Mouse (Mus musculus) neural tube, embryonic 13.5 days (tissue): ENCODE data around the gene Gm6034. TPM values are rescaled to one million over a fixed set of nuclear protein-coding genes. Genes with fewer than 3 reads are reported as not detected.
"Not testable (repeated sequence)": the region's sequence is repeated elsewhere in the genome, so short reads cannot be mapped to it uniquely, and the experiment has no call there.

Experiments used
- ATAC-seq: fragments of 200-750 bp; cut with Nextera tagmentation; 2 replicates; pipeline ENCODE4 v1.8.0; 2017; ENCODE audit warnings: low read depth, mild to moderate bottlenecking, moderate TSS enrichment, moderate library complexity
- H3K27ac ChIP-seq: fragments of 300-500 bp; sonication (generic); replicated peaks from 2 replicates; pipeline ENCODE4 v1.5.1; 2015; ENCODE audit warnings: moderate library complexity, mild to moderate bottlenecking, inconsistent platforms
- H3K27me3 ChIP-seq: fragments of 300-500 bp; sonication (generic); 2 replicates; pipeline ENCODE4 v1.6.1; 2015; ENCODE audit warnings: mild to moderate bottlenecking, inconsistent platforms
- H3K36me3 ChIP-seq: fragments of 300-500 bp; sonication (generic); 2 replicates; pipeline ENCODE4 v1.6.1; 2015; ENCODE audit warnings: mild to moderate bottlenecking, inconsistent platforms
- H3K4me1 ChIP-seq: fragments of 300-500 bp; sonication (generic); replicated peaks from 2 replicates; pipeline ENCODE4 v1.6.1; 2015; ENCODE audit warnings: inconsistent platforms
- H3K4me2 ChIP-seq: fragments of 300-500 bp; sonication (generic); 2 replicates; pipeline ENCODE4 v1.6.1; 2015; ENCODE audit warnings: inconsistent platforms, mild to moderate bottlenecking, moderate library complexity
- H3K4me3 ChIP-seq: fragments of 300-500 bp; sonication (generic); 2 replicates; pipeline ENCODE4 v1.5.1; 2015; ENCODE audit warnings: mild to moderate bottlenecking, inconsistent platforms
- H3K9ac ChIP-seq: fragments of 300-500 bp; sonication (generic); 2 replicates; pipeline ENCODE4 v1.6.1; 2015; ENCODE audit warnings: moderate library complexity, mild to moderate bottlenecking, inconsistent platforms
- H3K9me3 ChIP-seq: fragments of 300-500 bp; sonication (generic); 2 replicates; pipeline ENCODE4 v1.6.1; 2016; ENCODE audit warnings: inconsistent platforms
- WGBS: fragments of 180-500 bp; shearing (Covaris S2); methylation state at CpG from one replicate; pipeline ENCODE4 v1.1.7; 2015; 5-methylcytosine and 5-hydroxymethylcytosine counted together
- polyA plus RNA-seq: library from polyadenylated mRNA; unstranded; fragments of >200 nt; fragmentation: Nextera tagmentation; extraction: Ambion mirVana; gene quantifications from 2 replicates; pipeline ENCODE4 v1.2.1, GENCODE M21; 2015

Gene Gm6034
- polyA plus RNA-seq, 1 experiment from 2014 or later = not detected

GRCm38 (mm10) chr17:36003331-36003730 lies 39.4 kb upstream of the Gm6034 start:
- Histone ChIP-seq H3K9ac (no peak overlapping the region), H3K27me3 (no peaks in the 10 kb centered on the region), H3K4me1 (0 out of 2 replicates have a peak, but pooled peaks cover 6% of the 10 kb centered on the region), H3K27ac (no peak overlapping the region), H3K36me3 (peaks cover 12% of the 10 kb centered on the region; the same call in 1 of the 2 replicates), H3K9me3 (no peaks in the 10 kb centered on the region), H3K4me3 (no peak overlapping the region), H3K4me2 (no peak overlapping the region)
- no peak for ATAC-seq
- 90% methylated on average over 7 of the region's 7 CpGs for WGBS

DNA sequence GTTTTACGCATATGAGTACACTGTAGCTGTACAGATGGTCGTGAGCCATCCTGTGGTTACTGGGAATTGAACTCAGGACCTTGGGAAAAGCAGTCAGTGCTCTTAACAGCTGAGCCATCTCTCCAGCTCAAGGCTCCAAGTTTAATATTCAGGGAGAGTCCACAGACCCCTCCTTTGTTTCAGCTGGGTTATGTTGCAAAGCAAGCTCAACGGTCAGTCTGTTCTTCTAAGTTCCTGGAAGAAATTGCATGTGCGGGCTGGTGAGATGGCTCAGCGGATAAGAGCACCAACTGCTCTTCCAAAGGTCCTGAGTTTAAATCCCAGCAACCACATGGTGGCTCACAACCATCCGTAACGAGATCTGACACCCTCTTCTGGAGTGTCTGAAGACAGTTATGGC lies 38.4 kb upstream of the Gm6034 start:
- peaks cover 12% of the 10 kb centered on the region; the same call in 1 of the 2 replicates for H3K36me3 ChIP-seq
- H3K9me3 ChIP-seq, H3K4me3 ChIP-seq, H3K4me2 ChIP-seq, H3K9ac ChIP-seq, ATAC-seq, H3K4me1 ChIP-seq, H3K27me3 ChIP-seq, H3K27ac ChIP-seq: not testable (repeated sequence)
- 94% methylated on average over 7 of the region's 7 CpGs for WGBS

DNA sequence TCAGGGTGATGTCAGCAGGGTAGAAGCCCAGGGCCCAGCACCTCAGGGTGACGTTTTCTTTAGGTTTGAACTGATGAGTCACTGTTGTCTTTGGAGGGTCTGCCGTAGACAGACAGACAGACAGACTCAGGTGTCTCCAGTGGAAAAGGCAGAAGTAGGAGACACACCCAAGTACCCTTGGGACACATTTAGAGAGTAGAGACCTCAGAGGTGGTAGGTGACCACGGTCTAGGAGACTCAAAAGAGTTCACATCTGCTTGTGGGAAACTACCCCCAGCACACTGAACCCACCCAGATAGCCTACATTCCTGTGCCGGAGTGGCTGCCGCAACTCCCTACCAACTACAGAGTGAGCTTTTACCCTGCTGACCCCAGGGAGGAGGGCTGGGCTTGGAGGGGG lies 27.8 kb upstream of the Gm6034 start:
- Histone ChIP-seq H3K4me1 (no peaks in the 10 kb centered on the region), H3K4me2 (no peak overlapping the region), H3K36me3 (peaks cover 20% of the 10 kb centered on the region), H3K27ac (no peak overlapping the region), H3K27me3 (no peaks in the 10 kb centered on the region), H3K9me3 (no peaks in the 10 kb centered on the region), H3K4me3 (no peak overlapping the region), H3K9ac (no peak overlapping the region)
- WGBS = 92% methylated on average over 5 of the region's 5 CpGs
- no peak for ATAC-seq

- H3K4me1 ChIP-seq = no peaks in the 10 kb centered on the region
- H3K9ac ChIP-seq = no peak overlapping the region
- H3K27me3 ChIP-seq = no peaks in the 10 kb centered on the region
- WGBS = 95% methylated on average over 5 of the region's 5 CpGs
- peaks cover 20% of the 10 kb centered on the region for H3K36me3 ChIP-seq
- H3K27ac ChIP-seq = no peak overlapping the region
- H3K4me3 ChIP-seq = no peak overlapping the region
- no peaks in the 10 kb centered on the region for H3K9me3 ChIP-seq
- H3K4me2 ChIP-seq = no peak overlapping the region
- ATAC-seq = no peak
These were observed 25.7 kb upstream of the Gm6034 start for GRCm38 (mm10) chr17:36017046-36017445.

GRCm38 (mm10) chr17:36018979-36019378 lies 23.8 kb upstream of the Gm6034 start:
- Histone ChIP-seq H3K4me1 (peaks cover 4% of the 10 kb centered on the region; the same call in 1 of the 2 replicates), H3K27ac (no peak overlapping the region), H3K36me3 (peaks cover 20% of the 10 kb centered on the region), H3K27me3 (no peaks in the 10 kb centered on the region), H3K9me3 (no peaks in the 10 kb centered on the region), H3K9ac (no peak overlapping the region), H3K4me3 (no peak overlapping the region), H3K4me2 (no peak overlapping the region)
- 80% methylated on average over 2 of the region's 2 CpGs for WGBS
- no peak for ATAC-seq

DNA sequence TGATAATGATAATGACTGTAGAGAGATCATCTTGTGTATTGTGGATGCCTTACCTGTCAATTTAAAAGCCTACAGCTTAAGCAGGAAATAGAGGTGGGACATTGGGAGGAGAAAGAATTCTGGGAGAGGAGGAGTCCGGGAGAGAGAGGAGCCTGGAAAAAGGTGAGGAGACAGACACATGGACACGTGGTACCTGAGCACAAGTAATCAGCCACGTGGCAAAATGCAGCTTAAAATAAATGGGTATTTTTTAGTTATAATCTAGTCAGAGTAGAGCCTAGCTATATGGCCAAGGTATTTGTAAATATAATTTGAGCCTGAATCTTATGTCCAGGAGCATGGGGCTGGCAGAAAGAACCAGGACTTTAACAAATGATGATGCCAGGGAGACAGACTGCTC lies 23.2 kb upstream of the Gm6034 start:
- Histone ChIP-seq H3K9me3 (no peaks in the 10 kb centered on the region), H3K4me2 (no peak overlapping the region), H3K27me3 (no peaks in the 10 kb centered on the region), H3K4me3 (no peak overlapping the region), H3K36me3 (peaks cover 14% of the 10 kb centered on the region), H3K9ac (no peak overlapping the region), H3K27ac (no peak overlapping the region), H3K4me1 (peaks cover 7% of the 10 kb centered on the region; the same call in 1 of the 2 replicates)
- WGBS = 76% methylated on average over 3 of the region's 3 CpGs
- ATAC-seq = no peak

GRCm38 (mm10) chr17:36020191-36021073 lies 22.3 kb upstream of the Gm6034 start, which contains the start of gene H2-T24:
Gene H2-T24 (minus strand): TSS chr17:36020560.
- H3K4me3 ChIP-seq = no peak within 1 kb of the TSS
- WGBS = 50% methylated on average over 15 of the region's 15 CpGs
- H3K36me3 ChIP-seq = peaks cover 5% of the 10 kb centered on the region
- no peak for ATAC-seq
- H3K9ac ChIP-seq = no peak within 1 kb of the TSS
- H3K9me3 ChIP-seq = no peaks in the 10 kb centered on the region
- no peaks in the 10 kb centered on the region for H3K27me3 ChIP-seq
- H3K27ac ChIP-seq = no peak within 1 kb of the TSS
- H3K4me1 ChIP-seq = peaks cover 7% of the 10 kb centered on the region; the same call in 1 of the 2 replicates
- 0 out of 2 replicates have a peak within 1 kb of the TSS, but pooled peaks have one; percentile 14 for H3K4me2 ChIP-seq

GRCm38 (mm10) chr17:36021309-36021708 lies 21.5 kb upstream of the Gm6034 start:
- ATAC-seq = no peak
- Histone ChIP-seq H3K4me1 (peaks cover 13% of the 10 kb centered on the region), H3K4me3 (no peak overlapping the region), H3K4me2 (no peak overlapping the region), H3K27me3 (no peaks in the 10 kb centered on the region), H3K27ac (no peak overlapping the region), H3K9ac (no peak overlapping the region), H3K9me3 (no peaks in the 10 kb centered on the region), H3K36me3 (no peaks in the 10 kb centered on the region)
- 97% methylated on average over 1 of the region's 1 CpGs for WGBS

DNA sequence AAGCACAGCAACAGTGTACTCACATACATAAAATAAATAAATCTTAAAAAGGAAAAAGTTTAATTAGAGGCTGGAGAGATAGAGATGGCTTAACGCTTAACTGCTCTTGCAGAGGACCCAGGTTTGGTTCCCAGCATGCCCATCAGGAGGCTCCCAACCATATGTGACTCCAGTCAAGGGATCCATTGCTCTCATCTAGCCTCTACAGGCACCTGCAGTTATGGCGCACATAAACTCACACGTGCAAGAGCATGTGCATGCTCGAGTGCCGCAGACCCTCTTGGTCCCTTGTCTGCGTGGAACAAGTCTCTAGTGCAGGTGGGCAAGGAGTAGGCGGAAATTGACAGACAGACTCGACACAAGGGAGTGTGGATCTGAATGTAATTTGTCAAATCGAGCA lies 20.7 kb upstream of the Gm6034 start:
- no peak overlapping the region for H3K27ac ChIP-seq
- H3K9me3 ChIP-seq = no peaks in the 10 kb centered on the region
- no peak overlapping the region for H3K4me3 ChIP-seq
- no peak overlapping the region for H3K9ac ChIP-seq
- WGBS = 93% methylated on average over 9 of the region's 9 CpGs
- no peaks in the 10 kb centered on the region for H3K27me3 ChIP-seq
- no peak for ATAC-seq
- H3K4me2 ChIP-seq = no peak overlapping the region
- no peaks in the 10 kb centered on the region for H3K36me3 ChIP-seq
- H3K4me1 ChIP-seq = peaks cover 15% of the 10 kb centered on the region

DNA sequence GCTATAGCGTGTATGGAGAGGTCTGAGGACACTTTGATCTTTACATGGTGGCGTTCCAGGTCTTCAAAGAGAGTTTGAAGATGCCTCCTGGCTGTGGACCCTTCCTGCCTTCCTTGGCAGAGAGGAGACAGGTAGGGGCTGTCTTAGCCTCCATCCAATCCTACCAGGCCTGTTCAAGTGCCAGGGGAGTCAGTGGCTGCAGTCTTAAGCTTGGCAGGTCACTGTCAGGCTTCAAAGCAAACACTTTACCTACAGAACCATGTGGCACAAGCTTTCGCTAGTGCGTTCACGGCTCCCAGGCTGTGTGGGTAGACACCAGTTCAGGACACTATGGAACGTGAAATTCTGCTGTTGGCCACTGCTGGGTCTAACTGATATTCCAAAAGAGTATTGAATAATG lies 19.8 kb upstream of the Gm6034 start:
- no peak overlapping the region for H3K4me2 ChIP-seq
- H3K9me3 ChIP-seq = no peaks in the 10 kb centered on the region

GRCm38 (mm10) chr17:36023710-36024654 lies 18.8 kb upstream of the Gm6034 start:
- no peak overlapping the region for H3K4me2 ChIP-seq
- H3K9ac ChIP-seq = no peak overlapping the region
- H3K27ac ChIP-seq = no peak overlapping the region
- no peak for ATAC-seq
- peaks cover 15% of the 10 kb centered on the region for H3K4me1 ChIP-seq
- no peak overlapping the region for H3K4me3 ChIP-seq
- H3K27me3 ChIP-seq = no peaks in the 10 kb centered on the region
- H3K36me3 ChIP-seq = no peaks in the 10 kb centered on the region
- H3K9me3 ChIP-seq = no peaks in the 10 kb centered on the region
- WGBS = 69% methylated on average over 9 of the region's 9 CpGs

More for the DNA sequence above, 19.8 kb upstream of the Gm6034 start:
- H3K27ac ChIP-seq = no peak overlapping the region
- no peak overlapping the region for H3K4me3 ChIP-seq
- 94% methylated on average over 6 of the region's 6 CpGs for WGBS
- H3K27me3 ChIP-seq = no peaks in the 10 kb centered on the region
- ATAC-seq = no peak
- H3K9ac ChIP-seq = no peak overlapping the region
- H3K36me3 ChIP-seq = no peaks in the 10 kb centered on the region
- H3K4me1 ChIP-seq = peaks cover 15% of the 10 kb centered on the region

DNA sequence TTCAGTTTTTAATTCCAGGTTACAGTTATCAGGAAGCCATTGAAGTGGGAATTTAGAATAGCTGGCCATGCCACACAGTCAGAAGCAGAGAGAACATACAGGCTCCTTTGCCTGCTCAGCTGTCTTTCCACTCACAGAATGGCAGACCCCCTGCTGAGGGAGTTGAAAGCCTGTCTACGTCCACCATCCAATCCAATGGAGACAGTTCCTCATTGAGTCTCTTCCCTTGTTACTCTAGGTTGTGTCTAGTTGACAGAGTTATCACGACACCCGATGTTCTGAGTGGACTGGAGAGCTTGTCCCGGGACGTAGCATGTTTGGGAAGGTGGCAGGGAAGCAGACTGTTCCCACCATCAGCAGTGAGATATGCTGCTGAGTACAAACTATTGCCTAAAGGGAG lies 17.6 kb upstream of the Gm6034 start:
- peaks cover 15% of the 10 kb centered on the region for H3K4me1 ChIP-seq
- H3K9ac ChIP-seq = no peak overlapping the region
- 57% methylated on average over 5 of the region's 5 CpGs for WGBS
- H3K27me3 ChIP-seq = no peaks in the 10 kb centered on the region
- H3K4me3 ChIP-seq = no peak overlapping the region
- no peak for ATAC-seq
- no peak overlapping the region for H3K4me2 ChIP-seq
- H3K9me3 ChIP-seq = no peaks in the 10 kb centered on the region
- H3K27ac ChIP-seq = no peak overlapping the region
- no peaks in the 10 kb centered on the region for H3K36me3 ChIP-seq
